Mouse (Mus musculus) lung, postnatal 10 days (tissue): ENCODE data around the gene Lamtor4.
A peak's percentile ranks its signal among the peaks of the same experiment; 100 is the strongest.

Experiments used
- DNase-seq: peaks from one replicate; pipeline ENCODE4 v3.0.0; 2021

The Lamtor4 gene

GRCm38 (mm10) chr5:138262001-138262400 is 6.7 kb downstream of the Lamtor4 start:
- DNase-seq: no peak

- DNase-seq: no peak
Observed at GRCm38 (mm10) chr5:138262582-138263240, 7.4 kb downstream of the Lamtor4 start.

- DNase-seq: peak; percentile 96
Observed at GRCm38 (mm10) chr5:138263260-138264206, 8.3 kb downstream of the Lamtor4 start, which contains the start of gene BC037034. BC037034 (minus strand) TSS chr5:138264033.

GRCm38 (mm10) chr5:138264207-138264578 is 8.9 kb downstream of the Lamtor4 start:
- DNase-seq: no peak

- no peak for DNase-seq
Observed at GRCm38 (mm10) chr5:138265712-138266111, 10.4 kb downstream of the Lamtor4 start.

GRCm38 (mm10) chr5:138267114-138267513 is 11.8 kb downstream of the Lamtor4 start:
- no peak for DNase-seq

GRCm38 (mm10) chr5:138268980-138269379 is 13.7 kb downstream of the Lamtor4 start:
- DNase-seq: no peak

GRCm38 (mm10) chr5:138271232-138271631 is 15.9 kb downstream of the Lamtor4 start:
- no peak for DNase-seq

- DNase-seq: peak; percentile 69
Observed at GRCm38 (mm10) chr5:138272409-138272923, 17.2 kb downstream of the Lamtor4 start, which contains the start of gene Gal3st4. Gal3st4 (minus strand) TSS chr5:138272840.

- DNase-seq: no peak
Observed at GRCm38 (mm10) chr5:138274186-138274585, 18.9 kb downstream of the Lamtor4 start.

- DNase-seq: no peak
Observed at GRCm38 (mm10) chr5:138275216-138276050, 20.2 kb downstream of the Lamtor4 start.

GRCm38 (mm10) chr5:138277994-138278393 is 22.7 kb downstream of the Lamtor4 start:
- DNase-seq: no peak

GRCm38 (mm10) chr5:138279585-138280424 is 24.5 kb downstream of the Lamtor4 start, which contains the start of the genes Gm43720, Gpc2 and Stag3:
Gm43720 (minus strand) TSS chr5:138279958.
Gpc2 (minus strand) TSS chr5:138280005.
Stag3 (plus strand) TSS chr5:138280240.
- DNase-seq: peak; percentile 94

GRCm38 (mm10) chr5:138280425-138280768 is 25.1 kb downstream of the Lamtor4 start:
- no peak for DNase-seq

GRCm38 (mm10) chr5:138280829-138281228 is 25.5 kb downstream of the Lamtor4 start:
- DNase-seq: no peak

GRCm38 (mm10) chr5:138281798-138282197 is 26.5 kb downstream of the Lamtor4 start:
- no peak for DNase-seq

- no peak for DNase-seq
Observed at GRCm38 (mm10) chr5:138283540-138283939, 28.3 kb downstream of the Lamtor4 start.

GRCm38 (mm10) chr5:138287861-138288260 is 32.6 kb downstream of the Lamtor4 start:
- no peak for DNase-seq

GRCm38 (mm10) chr5:138291638-138292037 is 36.4 kb downstream of the Lamtor4 start:
- DNase-seq: no peak

- DNase-seq: no peak
Observed at GRCm38 (mm10) chr5:138294158-138294557, 38.9 kb downstream of the Lamtor4 start.

GRCm38 (mm10) chr5:138299613-138300012 is 44.3 kb downstream of the Lamtor4 start:
- no peak for DNase-seq
